Mouse (Mus musculus) thymus, adult 2 months (tissue): ENCODE results near the gene Gm20388. TPM values are rescaled to one million over a fixed set of nuclear protein-coding genes. Genes with fewer than 3 reads are reported as not detected.

Experiments used
- DNase-seq: peaks from one replicate; pipeline ENCODE4 v3.0.0; 2021
- H3K27ac ChIP-seq: fragments of 200-500 bp; 2 replicates; pipeline ENCODE4 v1.5.1; 2012; ENCODE audit warnings: low read length, control low read depth; ENCODE audit not compliant: control insufficient read depth, insufficient read depth
- H3K27me3 ChIP-seq: fragments of 200-500 bp; 2 replicates; pipeline ENCODE4 v1.6.1; 2012; ENCODE audit warnings: mild to moderate bottlenecking, low read length, moderate library complexity, mixed read lengths; ENCODE audit not compliant: control insufficient read depth, insufficient read depth
- H3K36me3 ChIP-seq: fragments of 200-500 bp; 2 replicates; pipeline ENCODE4 v1.6.1; 2012; ENCODE audit warnings: mild to moderate bottlenecking, low read length, moderate library complexity; ENCODE audit not compliant: control insufficient read depth, insufficient read depth
- H3K4me1 ChIP-seq: fragments of 200-500 bp; replicated peaks from 2 replicates; pipeline ENCODE4 v1.6.1; 2012; ENCODE audit warnings: low read length; ENCODE audit not compliant: control insufficient read depth, insufficient read depth
- H3K4me3 ChIP-seq: fragments of 200-500 bp; 2 replicates; pipeline ENCODE4 v1.5.1; 2012; ENCODE audit warnings: mild to moderate bottlenecking, low read length, control low read depth, moderate library complexity; ENCODE audit not compliant: control insufficient read depth, insufficient read depth
- CTCF ChIP-seq: fragments of 200-500 bp; IDR thresholded peaks from 2 replicates; pipeline ENCODE4 v1.5.1; 2012; ENCODE audit warnings: mild to moderate bottlenecking, control low read depth, low read length, moderate library complexity, borderline replicate concordance; ENCODE audit not compliant: control insufficient read depth, poor library complexity, insufficient read depth; ENCODE audit errors: extremely low read depth
- POLR2A ChIP-seq: fragments of 200-500 bp; IDR thresholded peaks from 2 replicates; pipeline ENCODE4 v1.6.1; 2012; ENCODE audit warnings: mild to moderate bottlenecking, low read length, control low read depth, moderate library complexity; ENCODE audit not compliant: control insufficient read depth, poor library complexity, insufficient read depth; ENCODE audit errors: extremely low read depth
- WGBS: fragments of 180-500 bp; shearing (Covaris S2); methylation state at CpG from one replicate; pipeline ENCODE4 v1.1.7; 2018; 5-methylcytosine and 5-hydroxymethylcytosine counted together
- polyA plus RNA-seq: library from polyadenylated mRNA; depleted of rRNA; stranded (reverse); fragments of >200 nt; gene quantifications from 2 replicates; pipeline ENCODE4 v1.2.3, GENCODE M21; 2012

Gm20388 gene
- polyA plus RNA-seq, 1 experiment: 103 TPM

- H3K4me3 ChIP-seq: no peak overlapping the region
- TF ChIP-seq CTCF (no peak), POLR2A (no peak)
- WGBS: 81% methylated on average over 5 of the region's 5 CpGs
- H3K27me3 ChIP-seq: no peaks in the 10 kb centered on the region; the same call in 1 of the 2 replicates
- H3K4me1 ChIP-seq: 0 out of 2 replicates have a peak, but pooled peaks cover 2% of the 10 kb centered on the region
- H3K36me3 ChIP-seq: no peaks in the 10 kb centered on the region
- DNase-seq: no peak
- H3K27ac ChIP-seq: no peak overlapping the region
Measured at GRCm38 (mm10) chr8:122620446-122620845, 2709.8 kb downstream of the Gm20388 start.

- peaks cover 11% of the 10 kb centered on the region for H3K4me1 ChIP-seq
- H3K36me3 ChIP-seq: no peaks in the 10 kb centered on the region
- H3K27ac ChIP-seq: no peak within 1 kb of the TSS
- H3K27me3 ChIP-seq: no peaks in the 10 kb centered on the region; the same call in 1 of the 2 replicates
- DNase-seq: no peak
- H3K4me3 ChIP-seq: no peak within 1 kb of the TSS
- TF ChIP-seq POLR2A (no peak), CTCF (no peak)
- WGBS: 80% methylated on average over 6 of the region's 6 CpGs
Measured at GRCm38 (mm10) chr8:122622727-122623126, 2712.1 kb downstream of the Gm20388 start, which contains the start of gene Pabpn1l. TSS of gene Pabpn1l (minus strand) at chr8:122622739.

- Histone ChIP-seq H3K27ac (no peak overlapping the region), H3K27me3 (no peaks in the 10 kb centered on the region), H3K4me3 (no peak overlapping the region), H3K36me3 (no peaks in the 10 kb centered on the region; the same call in 1 of the 2 replicates), H3K4me1 (peaks cover 9% of the 10 kb centered on the region)
- 95% methylated on average over 17 of the region's 17 CpGs for WGBS
- DNase-seq: no peak
- TF ChIP-seq CTCF (no peak), POLR2A (no peak)
Measured at GRCm38 (mm10) chr8:122623844-122624642, 2713.4 kb downstream of the Gm20388 start.

- DNase-seq: no peak
- Histone ChIP-seq H3K4me1 (peaks cover 9% of the 10 kb centered on the region), H3K4me3 (no peak overlapping the region), H3K27me3 (no peaks in the 10 kb centered on the region), H3K27ac (no peak overlapping the region), H3K36me3 (peaks cover 6% of the 10 kb centered on the region)
- TF ChIP-seq POLR2A (no peak), CTCF (no peak)
- WGBS: 86% methylated on average over 5 of the region's 5 CpGs
Measured at GRCm38 (mm10) chr8:122624653-122625052, 2714.0 kb downstream of the Gm20388 start.

GRCm38 (mm10) chr8:122625811-122626210 is 2715.2 kb downstream of the Gm20388 start:
- peaks cover 9% of the 10 kb centered on the region for H3K4me1 ChIP-seq
- 76% methylated on average over 9 of the region's 9 CpGs for WGBS

GRCm38 (mm10) chr8:122626896-122627295 is 2716.3 kb downstream of the Gm20388 start:
- Histone ChIP-seq H3K27me3 (no peaks in the 10 kb centered on the region), H3K36me3 (peaks cover 19% of the 10 kb centered on the region), H3K4me1 (peaks cover 9% of the 10 kb centered on the region), H3K4me3 (no peak overlapping the region), H3K27ac (no peak overlapping the region)
- no peak for DNase-seq
- TF ChIP-seq CTCF (no peak), POLR2A (no peak)
- 41% methylated on average over 2 of the region's 2 CpGs for WGBS

More at GRCm38 (mm10) chr8:122625811-122626210, 2715.2 kb downstream of the Gm20388 start:
- no peak overlapping the region for H3K27ac ChIP-seq
- no peak for DNase-seq
- no peak overlapping the region for H3K4me3 ChIP-seq
- TF ChIP-seq CTCF (no peak), POLR2A (no peak)
- H3K27me3 ChIP-seq: no peaks in the 10 kb centered on the region
- H3K36me3 ChIP-seq: peaks cover 16% of the 10 kb centered on the region
